8 mouse cellular contexts compared by ENCODE assay signal in genomic region chr6:122309446-122309960, GRCm38 (mm10). TPM values are rescaled to one million over a fixed set of nuclear protein-coding genes. Genes with fewer than 3 reads are reported as not detected.
DNase-seq lines count a peak whose midpoint lies in the region; ATAC-seq lines count a peak whose summit lies in the region.

No protein-coding gene starts in this region.

- H3K4me1 ChIP-seq in heart, embryonic 13.5 days, result peaks cover 20% of the 10 kb centered on the region
- peaks cover 20% of the 10 kb centered on the region for H3K4me1 ChIP-seq in hindbrain, embryonic 15.5 days (replicated peaks)
- H3K4me1 ChIP-seq in midbrain, embryonic 13.5 days (replicated peaks), result peaks cover 20% of the 10 kb centered on the region

- no peaks in the 10 kb centered on the region for H3K9me3 ChIP-seq in heart, embryonic 13.5 days
- H3K9me3 ChIP-seq in hindbrain, embryonic 15.5 days, result no peaks in the 10 kb centered on the region
- H3K9me3 ChIP-seq in midbrain, embryonic 13.5 days, result no peaks in the 10 kb centered on the region

- peak overlapping the region; percentile 95 for H3K4me2 ChIP-seq in heart, embryonic 13.5 days
- H3K4me2 ChIP-seq in hindbrain, embryonic 15.5 days, result peak overlapping the region; percentile 74
- peak overlapping the region; percentile 74 for H3K4me2 ChIP-seq in midbrain, embryonic 13.5 days (replicated peaks)

- WGBS in heart, embryonic 13.5 days, result 7% methylated on average over 11 of the region's 11 CpGs
- WGBS in hindbrain, embryonic 15.5 days, result 16% methylated on average over 11 of the region's 11 CpGs
- WGBS in midbrain, embryonic 13.5 days, result 14% methylated on average over 11 of the region's 11 CpGs

- no peaks in the 10 kb centered on the region for H3K27me3 ChIP-seq in heart, embryonic 13.5 days (replicated peaks)
- no peaks in the 10 kb centered on the region for H3K27me3 ChIP-seq in hindbrain, embryonic 15.5 days
- H3K27me3 ChIP-seq in midbrain, embryonic 13.5 days, result no peaks in the 10 kb centered on the region

- H3K9ac ChIP-seq in heart, embryonic 13.5 days, result peak overlapping the region; percentile 93
- H3K9ac ChIP-seq in hindbrain, embryonic 15.5 days, result peak overlapping the region; percentile 76
- H3K9ac ChIP-seq in midbrain, embryonic 13.5 days (replicated peaks), result peak overlapping the region; percentile 78

- H3K36me3 ChIP-seq in heart, embryonic 13.5 days, result peaks cover 28% of the 10 kb centered on the region
- peaks cover 20% of the 10 kb centered on the region for H3K36me3 ChIP-seq in hindbrain, embryonic 15.5 days
- H3K36me3 ChIP-seq in midbrain, embryonic 13.5 days, result peaks cover 20% of the 10 kb centered on the region

- no peak for DNase-seq in heart, adult 18-20 months
- DNase-seq in c-Kit-negative CD71-positive TER-119-positive erythroid progenitor cells, embryonic 14.5 days (ENCODE audit: low read depth, low spot score), result peak; percentile 40
- DNase-seq in adrenal gland, postnatal 14 days, result no peak
- DNase-seq in ovary, postnatal 10 days (ENCODE audit: low spot score), result no peak
- no peak for DNase-seq in right cerebral cortex, adult 18-20 months

- no peak for ATAC-seq in heart, embryonic 13.5 days (ENCODE audit: extremely low read depth, insufficient number of reproducible peaks, low FRiP score, low TSS enrichment)
- ATAC-seq in hindbrain, embryonic 15.5 days (ENCODE audit: low FRiP score, low read depth), result no peak
- no peak for ATAC-seq in midbrain, embryonic 13.5 days

- peak overlapping the region; percentile 90 for H3K4me3 ChIP-seq in heart, embryonic 13.5 days
- H3K4me3 ChIP-seq in hindbrain, embryonic 15.5 days, result peak overlapping the region; percentile 87
- peak overlapping the region; percentile 63 for H3K4me3 ChIP-seq in midbrain, embryonic 13.5 days (replicated peaks)

- peak overlapping the region; percentile 79 for H3K27ac ChIP-seq in heart, embryonic 13.5 days (replicated peaks)
- H3K27ac ChIP-seq in hindbrain, embryonic 15.5 days (replicated peaks), result no peak overlapping the region
- H3K27ac ChIP-seq in midbrain, embryonic 13.5 days, result no peak overlapping the region

RNA-seq across cellular contexts. Expression of gene M6pr, which starts 1.0 kb away (rescaled TPM):
- polyA plus RNA-seq in heart, embryonic 13.5 days (2015; fragmentation: Nextera tagmentation; extraction: Ambion mirVana), result 71.1 and 76.3 TPM in 2 replicates
- total RNA-seq in heart, adult 18-20 months (2021), result 10 to 100 TPM; 42.5 to 45.6 TPM
- polyA plus RNA-seq in hindbrain, embryonic 15.5 days (2015; fragmentation: Nextera tagmentation; extraction: Ambion mirVana), result 46.7 and 51.3 TPM in 2 replicates
- 61.6 and 64.2 TPM in 2 replicates for polyA plus RNA-seq in midbrain, embryonic 13.5 days (2015; fragmentation: Nextera tagmentation; extraction: Ambion mirVana)
- 123 and 132 TPM in 2 replicates for total RNA-seq in adrenal gland, postnatal 14 days (2021)

RNA-seq across cellular contexts. Expression of gene Klrg1, which starts 26.8 kb away (rescaled TPM):
- not detected in 2 replicates for polyA plus RNA-seq in heart, embryonic 13.5 days (2015; fragmentation: Nextera tagmentation; extraction: Ambion mirVana)
- total RNA-seq in heart, adult 18-20 months (2021), result under 1 TPM in 1 of 2 experiments, not detected in 1; 0.25 TPM
- 0.66 and 0.75 TPM in 2 replicates for polyA plus RNA-seq in hindbrain, embryonic 15.5 days (2015; fragmentation: Nextera tagmentation; extraction: Ambion mirVana)
- polyA plus RNA-seq in midbrain, embryonic 13.5 days (2015; fragmentation: Nextera tagmentation; extraction: Ambion mirVana), result 0.87 and 1.3 TPM in 2 replicates
- total RNA-seq in adrenal gland, postnatal 14 days (2021), result not detected in 2 replicates

RNA-seq across cellular contexts. Expression of gene Phc1, which starts 30.9 kb away (rescaled TPM):
- 9.7 and 12.1 TPM in 2 replicates for polyA plus RNA-seq in heart, embryonic 13.5 days (2015; fragmentation: Nextera tagmentation; extraction: Ambion mirVana)
- 10 to 100 TPM; 17.8 to 18.6 TPM for total RNA-seq in heart, adult 18-20 months (2021)
- polyA plus RNA-seq in hindbrain, embryonic 15.5 days (2015; fragmentation: Nextera tagmentation; extraction: Ambion mirVana), result 26.4 and 30.6 TPM in 2 replicates
- 37.7 and 39.0 TPM in 2 replicates for polyA plus RNA-seq in midbrain, embryonic 13.5 days (2015; fragmentation: Nextera tagmentation; extraction: Ambion mirVana)
- 16.7 and 24.9 TPM in 2 replicates for total RNA-seq in adrenal gland, postnatal 14 days (2021)
